Mouse (Mus musculus) embryonic facial prominence, embryonic 11.5 days (tissue): ENCODE data around the gene Tceal8. TPM values are rescaled to one million over a fixed set of nuclear protein-coding genes. Genes with fewer than 3 reads are reported as not detected.

Experiments
- ATAC-seq: fragments of 200-750 bp; cut with Nextera tagmentation; replicated peaks from 2 replicates; pipeline ENCODE4 v1.8.0; 2017; ENCODE audit warnings: low read depth; ENCODE audit not compliant: insufficient number of reproducible peaks, low FRiP score, low TSS enrichment
- DNase-seq: peaks from one replicate; pipeline ENCODE4 v3.0.0-alpha.2; 2015; ENCODE audit warnings: low spot score
- H3K27ac ChIP-seq: fragments of 300-500 bp; sonication (generic); replicated peaks from 2 replicates; pipeline ENCODE4 v1.5.1; 2014; ENCODE audit warnings: mild to moderate bottlenecking, low read depth, low read length, control low read depth
- H3K27me3 ChIP-seq: fragments of 300-500 bp; sonication (generic); 2 replicates; pipeline ENCODE4 v1.6.1; 2014; ENCODE audit warnings: mild to moderate bottlenecking, low read length, moderate library complexity, mixed read lengths; ENCODE audit not compliant: control insufficient read depth, insufficient read depth
- H3K36me3 ChIP-seq: fragments of 300-500 bp; sonication (generic); replicated peaks from 2 replicates; pipeline ENCODE4 v1.6.1; 2014; ENCODE audit warnings: low read depth, mild to moderate bottlenecking, low read length, moderate library complexity, mixed read lengths; ENCODE audit not compliant: control insufficient read depth, insufficient read depth
- H3K4me1 ChIP-seq: fragments of 300-500 bp; sonication (generic); 2 replicates; pipeline ENCODE4 v1.6.1; 2014; ENCODE audit warnings: low read length, mixed read lengths; ENCODE audit not compliant: control insufficient read depth, insufficient read depth
- H3K4me2 ChIP-seq: fragments of 300-500 bp; sonication (generic); 2 replicates; pipeline ENCODE4 v1.6.1; 2014; ENCODE audit warnings: low read depth, mild to moderate bottlenecking, control low read depth, low read length, moderate library complexity
- H3K4me3 ChIP-seq: fragments of 300-500 bp; sonication (generic); 2 replicates; pipeline ENCODE4 v1.5.1; 2014; ENCODE audit warnings: low read depth, low read length, control low read depth
- H3K9ac ChIP-seq: fragments of 300-500 bp; sonication (generic); replicated peaks from 2 replicates; pipeline ENCODE4 v1.6.1; 2014; ENCODE audit warnings: mild to moderate bottlenecking, control low read depth, low read length
- H3K9me3 ChIP-seq: fragments of 300-500 bp; sonication (generic); replicated peaks from 2 replicates; pipeline ENCODE4 v1.6.1; 2016; ENCODE audit warnings: mild to moderate bottlenecking, low read length, inconsistent platforms, mixed read lengths; ENCODE audit not compliant: control insufficient read depth
- WGBS: fragments of 180-500 bp; shearing (Covaris S2); extraction: QIAGEN DNeasy Blood & Tissue Kit; methylation state at CpG from one replicate; pipeline ENCODE4 v1.1.7; 2014; 5-methylcytosine and 5-hydroxymethylcytosine counted together
- polyA plus RNA-seq: library from polyadenylated mRNA; unstranded; fragments of >200 nt; fragmentation: Nextera tagmentation; extraction: Ambion mirVana; gene quantifications from 2 replicates; pipeline ENCODE4 v1.2.1, GENCODE M21; 2014

Gene Tceal8
- polyA plus RNA-seq, 1 experiment from 2014 or later = 299 TPM

DNA sequence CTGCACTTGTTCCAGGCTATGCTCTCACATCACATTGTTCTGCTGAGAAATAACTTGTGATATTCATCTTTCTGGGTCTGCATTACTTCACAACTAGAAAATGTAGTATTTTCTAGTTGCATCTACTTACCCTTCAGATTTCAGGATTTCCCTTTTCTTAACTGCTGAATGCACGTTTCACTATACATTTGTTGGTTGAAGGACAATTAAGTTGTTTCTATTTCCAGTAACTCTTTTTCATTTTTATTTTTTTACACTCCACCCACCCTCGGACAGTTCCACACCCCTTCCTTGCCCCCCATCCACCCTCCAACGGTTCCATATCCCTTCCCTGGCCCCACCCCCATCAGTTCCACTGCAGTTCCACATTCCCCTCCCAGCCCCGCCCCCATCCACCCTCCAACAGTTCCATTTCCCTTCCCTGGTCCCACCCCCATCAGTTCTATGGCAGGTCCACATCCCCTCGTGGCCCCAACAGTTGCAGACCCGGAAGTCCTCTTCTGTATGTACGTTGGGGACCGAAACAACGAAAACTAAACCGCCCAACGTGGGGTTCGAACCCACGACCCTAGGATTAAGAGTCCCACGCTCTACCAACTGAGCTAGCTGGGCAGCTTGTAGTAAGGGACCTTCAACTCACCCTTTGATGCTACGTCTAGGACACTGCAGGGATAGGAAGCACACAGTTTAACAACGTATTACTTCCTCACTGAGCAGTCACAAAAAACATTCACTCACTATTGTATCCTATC, 23.2 kb upstream of the Tceal8 start:
- H3K27ac ChIP-seq = no peak overlapping the region
- no peak for DNase-seq
- no peak overlapping the region for H3K9ac ChIP-seq
- H3K27me3 ChIP-seq = no peaks in the 10 kb centered on the region
- no peak for ATAC-seq
- no peaks in the 10 kb centered on the region for H3K9me3 ChIP-seq
- 85% methylated on average over 16 of the region's 16 CpGs for WGBS
- H3K4me3 ChIP-seq = no peak overlapping the region
- H3K36me3 ChIP-seq = no peaks in the 10 kb centered on the region
- H3K4me1 ChIP-seq = no peaks in the 10 kb centered on the region
- H3K4me2 ChIP-seq = no peak overlapping the region

DNA sequence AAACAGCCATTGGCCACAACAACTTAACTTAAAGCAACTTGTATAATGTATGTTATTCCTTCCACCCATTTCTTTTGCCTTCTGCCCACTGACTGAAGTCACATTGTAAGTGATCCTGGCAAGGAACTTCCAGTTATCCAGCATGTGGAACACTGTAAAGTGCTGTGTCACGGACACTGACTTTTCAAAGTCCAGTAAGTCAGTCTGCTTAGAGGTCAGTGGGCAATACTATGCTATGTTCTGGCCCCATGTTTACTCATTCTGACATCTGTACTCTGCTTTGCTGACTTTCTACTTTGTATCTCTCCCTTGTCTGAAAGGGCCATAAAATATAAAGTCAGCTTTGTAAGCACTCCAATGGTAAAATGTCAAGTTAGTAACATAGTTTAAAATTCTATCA, 11.0 kb upstream of the Tceal8 start:
- 78% methylated on average over 1 of the region's 1 CpGs for WGBS
- H3K9ac ChIP-seq = no peak overlapping the region
- H3K9me3 ChIP-seq = no peaks in the 10 kb centered on the region
- H3K4me2 ChIP-seq = no peak overlapping the region
- no peak overlapping the region for H3K4me3 ChIP-seq
- no peaks in the 10 kb centered on the region for H3K36me3 ChIP-seq
- H3K27me3 ChIP-seq = no peaks in the 10 kb centered on the region
- H3K4me1 ChIP-seq = no peaks in the 10 kb centered on the region
- DNase-seq (no peak), ATAC-seq (no peak)
- no peak overlapping the region for H3K27ac ChIP-seq

DNA sequence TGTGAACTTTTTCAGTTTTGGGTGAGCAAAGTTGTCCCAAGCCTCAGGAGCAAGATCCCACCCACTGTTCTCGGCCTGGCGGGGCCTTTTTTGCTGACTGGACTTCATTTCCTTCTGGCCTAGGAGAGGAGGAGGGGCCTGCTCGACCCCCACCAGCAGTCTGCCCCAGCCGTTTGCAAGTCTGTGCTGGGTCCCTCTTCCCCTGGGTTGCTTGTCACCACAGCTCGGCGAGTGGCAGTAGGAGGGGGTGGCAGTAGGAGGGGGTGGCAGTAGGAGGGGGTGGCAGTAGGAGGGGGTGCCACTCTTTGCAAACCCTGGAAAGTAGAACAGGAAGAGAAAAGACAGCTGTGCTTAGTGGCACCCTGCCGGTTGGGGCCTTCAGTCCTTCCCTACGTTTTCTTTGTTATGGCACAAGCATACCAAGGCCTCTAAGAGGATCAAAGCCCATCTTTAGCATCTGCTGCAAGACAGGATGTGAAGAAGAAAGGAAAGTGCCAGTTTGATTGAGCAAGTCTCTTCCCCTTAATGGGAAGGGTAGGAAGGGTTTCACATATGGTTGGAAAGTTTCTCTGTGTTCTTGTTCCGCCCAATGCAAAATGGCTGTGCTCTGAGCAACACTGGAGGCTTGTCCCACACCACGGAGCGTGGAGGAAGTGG, 8.9 kb upstream of the Tceal8 start:
- Histone ChIP-seq H3K27me3 (no peaks in the 10 kb centered on the region), H3K36me3 (no peaks in the 10 kb centered on the region), H3K9ac (no peak overlapping the region), H3K4me3 (no peak overlapping the region), H3K27ac (no peak overlapping the region), H3K9me3 (no peaks in the 10 kb centered on the region), H3K4me1 (no peaks in the 10 kb centered on the region), H3K4me2 (no peak overlapping the region)
- WGBS = 33% methylated on average over 11 of the region's 11 CpGs
- ATAC-seq (no peak), DNase-seq (peak; percentile 2)

DNA sequence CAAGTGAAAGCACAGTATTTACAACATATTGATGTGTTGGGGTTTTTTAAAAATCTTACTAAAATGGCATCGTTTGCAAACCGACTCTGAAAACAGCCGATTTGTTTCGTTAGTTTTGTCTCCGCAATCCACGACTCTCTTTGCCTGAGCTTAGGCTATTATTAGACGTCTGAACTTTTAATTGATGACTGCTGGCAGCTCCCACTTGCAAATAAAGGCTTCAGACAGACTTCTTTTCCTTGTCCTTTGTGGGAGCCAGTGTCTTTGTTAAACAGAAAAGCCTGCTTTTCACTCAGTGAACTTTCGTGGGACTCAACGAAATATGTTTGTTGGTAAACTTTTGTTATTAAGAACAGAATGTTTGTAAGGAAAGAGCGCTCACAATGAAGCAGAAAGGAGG, 644 bp upstream of the Tceal8 start:
- H3K9ac ChIP-seq = peak overlapping the region; percentile 48
- H3K36me3 ChIP-seq = no peaks in the 10 kb centered on the region
- no peaks in the 10 kb centered on the region for H3K4me1 ChIP-seq
- H3K4me2 ChIP-seq = peak overlapping the region; percentile 37
- no peaks in the 10 kb centered on the region for H3K27me3 ChIP-seq
- H3K9me3 ChIP-seq = no peaks in the 10 kb centered on the region
- peak overlapping the region; percentile 29; the same call in 1 of the 2 replicates for H3K4me3 ChIP-seq
- ATAC-seq = no peak
- H3K27ac ChIP-seq = no peak overlapping the region
- DNase-seq = peak; percentile 39
- WGBS = 24% methylated on average over 10 of the region's 10 CpGs

DNA sequence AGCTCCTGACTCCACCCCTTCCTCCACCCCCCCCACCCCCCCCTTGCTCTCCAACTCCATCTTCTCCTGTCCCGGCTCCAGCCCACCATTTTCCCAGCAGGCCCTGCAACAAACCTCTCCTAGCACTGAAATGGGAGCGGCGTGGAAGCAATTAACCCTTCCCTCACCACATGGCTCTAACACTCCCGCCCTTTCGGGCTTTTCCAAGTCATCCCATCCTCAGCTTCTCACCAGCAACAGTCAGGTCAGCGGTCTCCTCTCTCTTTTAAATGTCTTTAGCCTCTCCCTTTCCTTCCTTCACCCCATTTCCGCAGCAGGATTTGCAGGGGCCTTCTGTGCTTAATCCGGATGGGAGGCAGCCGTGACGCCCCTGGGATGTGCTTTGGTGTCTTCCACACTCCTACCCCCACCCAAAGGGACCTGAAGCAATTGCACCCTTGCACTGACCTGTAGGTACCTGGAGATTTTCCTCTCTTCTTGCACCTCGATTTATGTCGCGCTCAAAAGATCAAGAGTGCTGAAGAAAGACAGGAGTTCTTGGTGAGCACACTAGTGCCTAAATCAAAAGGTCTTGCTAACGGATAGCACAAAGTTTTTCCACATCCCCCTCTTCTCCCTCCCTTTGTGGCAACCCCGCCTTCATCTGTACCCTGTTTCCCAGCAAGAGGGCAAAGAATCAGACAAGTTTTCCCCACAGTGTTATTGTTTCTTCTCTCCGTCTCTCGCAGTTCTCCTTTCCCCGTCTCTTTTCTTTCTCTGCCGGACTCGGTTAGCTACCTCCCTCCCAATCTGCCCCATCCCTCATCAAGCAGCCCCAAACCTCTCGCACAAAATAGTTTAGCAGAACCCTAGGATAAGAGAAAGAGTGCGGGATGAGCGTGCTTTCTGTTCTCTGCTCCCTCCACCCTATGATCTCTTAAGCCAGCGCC, 689 bp downstream of the Tceal8 start:
- H3K4me2 ChIP-seq = peak overlapping the region; percentile 29
- H3K9me3 ChIP-seq = no peaks in the 10 kb centered on the region
- peak overlapping the region; percentile 52 for H3K4me3 ChIP-seq
- peak overlapping the region; percentile 75 for H3K9ac ChIP-seq
- ATAC-seq = peak; percentile 32
- peak overlapping the region; percentile 66 for H3K27ac ChIP-seq
- H3K4me1 ChIP-seq = no peaks in the 10 kb centered on the region
- H3K27me3 ChIP-seq = no peaks in the 10 kb centered on the region
- no peaks in the 10 kb centered on the region for H3K36me3 ChIP-seq
- peak; percentile 81 for DNase-seq
- WGBS = 14% methylated on average over 24 of the region's 24 CpGs

DNA sequence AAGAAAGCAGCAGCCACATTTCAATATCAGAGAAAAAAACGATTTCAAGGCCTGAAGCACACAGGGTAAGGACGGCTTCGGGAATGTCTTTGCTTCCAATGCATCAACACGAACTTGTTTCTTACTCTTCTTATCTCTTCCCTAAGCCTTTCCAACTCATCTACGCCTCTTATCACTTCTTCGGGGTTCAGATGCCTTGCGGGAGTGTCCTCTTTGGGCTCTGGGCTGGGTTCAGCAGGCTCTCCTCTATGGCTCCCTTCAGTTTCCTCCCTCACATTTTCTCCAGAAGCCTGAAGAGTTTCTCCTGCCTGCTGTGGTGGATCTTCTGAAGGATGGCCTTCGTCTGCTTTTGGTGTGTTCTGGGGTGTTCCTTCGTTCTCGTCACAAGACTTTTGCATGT, 1.5 kb downstream of the Tceal8 start:
- H3K27ac ChIP-seq = no peak overlapping the region
- H3K9ac ChIP-seq = 0 out of 2 replicates have a peak overlapping the region, but pooled peaks have one; percentile 18
- WGBS = 66% methylated on average over 10 of the region's 10 CpGs

DNA sequence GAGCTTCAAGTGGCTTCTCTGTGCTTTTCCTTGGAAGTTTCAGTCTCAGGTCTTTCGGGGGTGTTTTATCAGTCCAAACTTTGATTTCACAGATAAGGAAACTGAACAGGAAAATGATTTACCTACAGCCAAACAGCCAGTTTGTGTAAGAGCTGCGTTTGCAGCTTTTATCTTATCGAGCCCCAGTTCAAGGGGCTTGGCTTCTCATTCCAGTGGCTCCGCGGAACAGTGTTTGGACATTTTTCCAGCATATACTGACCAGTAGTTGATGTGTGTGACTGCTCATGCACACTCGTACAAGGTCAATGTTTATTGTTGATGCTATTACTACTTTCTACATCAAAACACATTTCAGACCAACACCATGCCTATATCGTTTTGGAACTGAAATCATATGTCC, 27.9 kb downstream of the Tceal8 start:
- Histone ChIP-seq H3K36me3 (no peaks in the 10 kb centered on the region), H3K9me3 (no peaks in the 10 kb centered on the region), H3K4me3 (no peak overlapping the region), H3K9ac (no peak overlapping the region), H3K4me1 (no peaks in the 10 kb centered on the region), H3K4me2 (no peak overlapping the region), H3K27ac (no peak overlapping the region), H3K27me3 (no peaks in the 10 kb centered on the region)
- ATAC-seq (no peak), DNase-seq (no peak)
- WGBS = 71% methylated on average over 7 of the region's 7 CpGs

More for the DNA sequence above, 1.5 kb downstream of the Tceal8 start:
- Histone ChIP-seq H3K4me2 (peak overlapping the region; percentile 29), H3K36me3 (no peaks in the 10 kb centered on the region), H3K9me3 (no peaks in the 10 kb centered on the region), H3K27me3 (no peaks in the 10 kb centered on the region), H3K4me1 (no peaks in the 10 kb centered on the region), H3K4me3 (peak overlapping the region; percentile 52)
- ATAC-seq (no peak), DNase-seq (no peak)
